Mouse (Mus musculus) large intestine, adult 2 months (tissue): ENCODE data around the gene Ccn2. TPM values are rescaled to one million over a fixed set of nuclear protein-coding genes. Genes with fewer than 3 reads are reported as not detected.

Experiments used
- DNase-seq: peaks from one replicate; pipeline ENCODE4 v3.0.0-alpha.2; 2012; ENCODE audit warnings: low read depth, low spot score
- WGBS: fragments of 180-500 bp; shearing (Covaris S2); methylation state at CpG from one replicate; pipeline ENCODE4 v1.1.7; 2018; 5-methylcytosine and 5-hydroxymethylcytosine counted together
- polyA plus RNA-seq: library from polyadenylated mRNA; depleted of rRNA; stranded (reverse); fragments of >200 nt; gene quantifications from 2 replicates; pipeline ENCODE4 v1.2.3, GENCODE M21; 2012; rRNA removed

Gene Ccn2
- polyA plus RNA-seq = 10.5 and 14.0 TPM in 2 replicates

GRCm38 (mm10) chr10:24595250-24596002 lies at the start of gene Ccn2:
Gene Ccn2, plus strand, starts transcription at chr10:24595442.
- DNase-seq = no peak
- WGBS = 1% methylated on average over 53 of the region's 53 CpGs

- DNase-seq = no peak
- WGBS = 87% methylated on average over 1 of the region's 1 CpGs
These were observed 42.4 kb upstream of the Ccn2 start for GRCm38 (mm10) chr10:24552870-24553269.

DNA sequence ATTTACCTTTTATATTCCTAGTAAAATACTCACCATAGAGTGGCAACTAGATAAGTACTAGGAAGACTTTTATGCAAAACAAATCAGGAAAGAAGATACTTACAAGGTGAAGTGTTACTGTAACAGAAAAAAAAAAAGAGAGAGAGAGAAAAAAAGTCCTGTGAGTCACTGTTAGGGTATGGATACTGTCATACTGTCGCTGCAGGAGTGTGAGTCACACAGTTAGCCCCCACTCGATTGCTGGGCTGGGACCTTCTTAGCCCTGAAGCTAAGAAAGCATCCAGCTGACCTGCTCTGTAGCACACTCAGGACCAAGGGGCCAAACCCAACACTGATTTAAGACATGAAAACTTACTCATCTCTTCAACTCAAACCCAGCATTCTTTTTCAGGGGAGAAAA lies 41.2 kb upstream of the Ccn2 start:
- 29% methylated on average over 2 of the region's 2 CpGs for WGBS
- no peak for DNase-seq

- WGBS = 87% methylated on average over 2 of the region's 2 CpGs
- DNase-seq = no peak
These were observed 36.9 kb upstream of the Ccn2 start for GRCm38 (mm10) chr10:24558366-24558765.

DNA sequence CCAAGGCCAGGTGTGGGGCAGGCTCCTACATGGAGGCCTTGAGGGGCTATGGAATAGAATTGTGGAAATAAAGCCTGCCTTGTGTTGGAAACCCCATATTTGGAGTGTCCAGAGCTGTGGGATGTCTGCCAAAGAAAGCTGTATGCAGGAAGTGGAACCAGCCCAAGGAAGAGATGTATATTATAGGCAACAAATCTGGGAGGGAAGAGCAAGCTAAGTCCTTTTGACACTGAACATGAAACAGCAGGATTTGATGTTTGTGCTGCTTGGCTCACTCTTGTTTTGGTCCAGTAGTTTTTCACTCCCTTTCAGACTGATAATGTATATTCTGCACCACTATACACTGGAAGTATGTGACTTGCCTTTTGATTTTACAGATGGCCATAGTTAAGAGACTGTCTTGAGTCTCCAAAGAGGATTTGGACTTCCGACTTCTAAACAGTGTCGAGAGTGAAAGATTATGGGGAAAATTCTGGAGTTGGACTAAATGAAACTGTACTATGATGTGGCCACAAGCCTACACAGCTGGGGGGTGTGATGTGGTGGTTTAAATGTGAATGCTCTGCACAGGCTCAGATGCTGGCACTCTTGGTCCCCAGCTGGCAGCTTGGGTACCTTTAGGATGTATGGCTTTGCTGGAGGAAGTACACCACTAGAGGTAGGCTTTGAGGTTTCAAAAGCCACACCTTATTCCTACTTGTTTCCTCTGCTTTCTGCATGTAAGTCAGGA lies 25.4 kb upstream of the Ccn2 start:
- 75% methylated on average over 2 of the region's 2 CpGs for WGBS
- no peak for DNase-seq

DNA sequence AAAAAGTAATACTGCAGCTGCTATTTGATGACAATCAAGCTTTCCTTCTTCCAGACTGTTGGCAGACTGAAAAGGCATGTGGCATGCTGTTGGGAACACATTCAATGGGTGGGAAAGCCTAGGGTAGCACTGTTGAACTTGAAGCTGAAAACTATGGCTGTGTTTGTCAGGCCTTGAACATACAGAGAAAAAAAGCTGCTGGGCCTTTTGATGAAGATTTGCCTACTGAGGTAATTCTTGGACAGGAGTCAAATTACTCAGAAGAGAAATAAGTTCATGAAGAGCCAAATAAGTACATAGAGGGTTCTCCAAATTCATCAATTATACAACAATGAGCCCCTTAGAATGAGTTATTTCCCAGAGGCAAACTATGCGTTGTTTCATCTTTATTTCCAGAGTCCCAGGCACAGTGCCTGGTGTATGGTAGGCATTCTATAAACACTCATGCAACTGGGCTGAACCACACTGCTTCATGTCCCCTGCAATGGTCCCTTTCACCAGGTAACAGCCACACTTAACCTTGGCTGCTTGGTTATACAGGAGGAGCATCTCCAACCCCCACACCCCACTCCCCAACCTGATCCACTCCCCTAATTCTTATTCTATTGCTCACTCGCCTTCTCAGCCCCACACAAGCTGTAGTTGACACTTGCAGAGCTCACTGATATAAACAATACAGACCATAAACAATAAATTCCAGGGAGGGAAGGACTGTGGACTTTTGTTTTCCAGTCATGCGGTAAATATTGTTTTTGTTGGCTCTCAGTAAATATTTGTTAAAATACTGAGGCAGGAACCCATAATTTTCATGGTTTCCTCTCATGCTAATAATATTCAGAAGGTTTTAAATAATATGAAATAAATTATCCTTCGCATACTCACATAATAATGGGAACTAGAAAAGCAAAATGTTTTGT lies 22.9 kb upstream of the Ccn2 start:
- no peak for DNase-seq
- 56% methylated on average over 4 of the region's 4 CpGs for WGBS

DNA sequence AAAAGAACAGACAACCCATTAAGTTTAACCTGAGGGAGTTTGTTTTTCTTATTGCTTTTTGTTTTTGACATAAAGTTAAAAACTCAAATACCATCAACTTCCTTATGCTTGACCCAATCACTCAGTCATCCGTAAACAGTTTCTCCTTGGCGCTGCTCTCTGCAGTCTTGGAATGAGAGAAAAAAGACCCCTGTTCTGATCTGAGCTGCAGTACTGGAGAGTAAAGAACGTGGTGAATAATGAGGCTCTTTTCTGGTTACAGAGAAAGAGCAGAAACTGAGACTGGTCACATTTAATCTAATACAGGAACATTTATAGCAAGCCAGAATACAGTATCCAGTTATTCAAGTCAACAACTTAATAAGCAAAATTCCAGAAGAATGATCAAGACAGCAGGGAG lies 21.8 kb upstream of the Ccn2 start:
- WGBS = 63% methylated on average over 3 of the region's 3 CpGs
- DNase-seq = no peak

DNA sequence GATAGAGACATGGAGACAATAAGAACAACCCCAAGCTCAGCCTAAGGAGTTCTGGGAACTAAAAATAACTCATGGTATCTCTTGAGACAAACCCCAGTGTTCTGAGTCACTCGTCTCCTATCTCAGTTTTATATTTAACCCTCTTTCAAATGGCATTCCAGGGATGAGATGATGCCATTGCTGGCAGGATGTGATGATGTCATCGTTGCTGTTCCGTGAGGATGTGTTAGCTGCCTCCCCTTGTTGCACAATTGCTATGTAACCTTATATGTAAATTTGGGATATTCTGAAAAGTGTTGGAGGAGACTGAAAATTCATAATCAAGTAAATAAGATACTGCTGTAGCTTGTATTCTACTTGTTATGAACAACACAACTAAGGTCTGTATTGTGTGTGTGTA lies 14.2 kb upstream of the Ccn2 start:
- no peak for DNase-seq

GRCm38 (mm10) chr10:24588824-24589223 lies 6.4 kb upstream of the Ccn2 start:
- DNase-seq = no peak
- WGBS = 81% methylated on average over 4 of the region's 4 CpGs

More for the DNA sequence above, 14.2 kb upstream of the Ccn2 start:
- WGBS = 72% methylated on average over 3 of the region's 3 CpGs

GRCm38 (mm10) chr10:24589238-24589637 lies 6.0 kb upstream of the Ccn2 start:
- whole genome bisulfite sequencing = 85% methylated on average over 9 of the region's 9 CpGs
- no peak for DNase-seq

DNA sequence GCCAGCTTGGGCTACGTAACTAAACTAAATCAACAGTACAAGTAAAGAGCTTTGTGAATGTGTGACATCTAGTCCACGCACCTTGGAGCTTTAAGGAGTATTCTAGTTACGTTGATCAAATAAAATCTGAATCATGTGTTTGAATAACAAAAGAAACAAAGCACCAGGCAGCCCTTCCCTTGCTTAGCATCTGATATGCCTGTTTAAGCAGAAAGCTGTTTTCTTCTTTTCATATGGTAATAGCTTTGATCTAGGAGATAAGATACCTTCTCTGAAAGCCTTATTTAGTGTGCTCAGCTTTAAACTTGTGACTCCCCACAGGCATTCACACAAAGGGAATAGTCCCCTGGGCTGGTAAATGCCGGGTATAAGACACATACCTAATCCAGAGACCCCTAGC lies 4.7 kb upstream of the Ccn2 start:
- DNase-seq = no peak
- 85% methylated on average over 4 of the region's 4 CpGs for WGBS

GRCm38 (mm10) chr10:24591136-24591535 lies 4.1 kb upstream of the Ccn2 start:
- 29% methylated on average over 4 of the region's 4 CpGs for WGBS
- DNase-seq = peak; percentile 53

DNA sequence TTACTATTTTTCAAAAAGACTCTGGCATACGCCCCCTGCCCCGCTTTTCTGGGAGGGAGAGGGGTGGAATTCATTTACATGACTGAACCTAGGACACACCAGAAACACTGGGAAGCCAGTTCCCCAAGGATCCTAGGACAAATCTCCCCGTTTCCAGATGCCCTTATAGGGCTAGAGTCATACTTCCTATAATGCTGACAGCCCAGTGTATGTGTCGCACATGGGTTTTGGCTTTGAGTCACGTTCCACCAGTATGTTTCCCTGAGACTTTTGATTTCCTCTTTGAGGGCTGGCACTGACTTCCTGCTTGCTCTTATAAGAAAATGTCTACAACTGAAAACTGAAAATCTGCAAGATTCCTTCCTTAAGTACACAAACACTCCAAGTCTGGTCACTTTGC lies 3.5 kb upstream of the Ccn2 start:
- 54% methylated on average over 5 of the region's 5 CpGs for WGBS
- DNase-seq = no peak

GRCm38 (mm10) chr10:24592318-24592717 lies 2.9 kb upstream of the Ccn2 start:
- 32% methylated on average over 2 of the region's 2 CpGs for WGBS
- DNase-seq = no peak

DNA sequence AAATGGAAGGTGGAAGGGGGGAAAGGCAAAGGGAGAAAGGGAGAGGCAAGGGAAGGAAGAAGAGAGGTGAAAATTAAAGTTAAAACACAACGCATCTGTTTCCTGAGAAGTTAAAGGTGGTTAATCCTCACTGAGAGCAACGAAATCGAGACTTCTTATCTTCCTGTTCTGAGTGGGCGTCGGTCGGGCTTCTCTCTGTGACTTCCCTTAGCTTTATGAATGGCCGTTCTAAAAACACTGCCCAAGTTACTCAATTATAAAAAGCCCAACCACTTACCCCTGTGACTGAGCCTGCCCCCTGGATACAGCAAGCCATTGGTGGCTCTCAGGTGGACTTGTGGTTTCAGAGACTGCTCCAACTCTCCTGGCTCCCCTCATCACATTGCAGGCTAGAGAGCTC lies 2.3 kb upstream of the Ccn2 start:
- no peak for DNase-seq
- 43% methylated on average over 7 of the region's 7 CpGs for WGBS

- DNase-seq = no peak
- WGBS = 85% methylated on average over 4 of the region's 4 CpGs
These were observed 1.7 kb upstream of the Ccn2 start for GRCm38 (mm10) chr10:24593556-24593955.

DNA sequence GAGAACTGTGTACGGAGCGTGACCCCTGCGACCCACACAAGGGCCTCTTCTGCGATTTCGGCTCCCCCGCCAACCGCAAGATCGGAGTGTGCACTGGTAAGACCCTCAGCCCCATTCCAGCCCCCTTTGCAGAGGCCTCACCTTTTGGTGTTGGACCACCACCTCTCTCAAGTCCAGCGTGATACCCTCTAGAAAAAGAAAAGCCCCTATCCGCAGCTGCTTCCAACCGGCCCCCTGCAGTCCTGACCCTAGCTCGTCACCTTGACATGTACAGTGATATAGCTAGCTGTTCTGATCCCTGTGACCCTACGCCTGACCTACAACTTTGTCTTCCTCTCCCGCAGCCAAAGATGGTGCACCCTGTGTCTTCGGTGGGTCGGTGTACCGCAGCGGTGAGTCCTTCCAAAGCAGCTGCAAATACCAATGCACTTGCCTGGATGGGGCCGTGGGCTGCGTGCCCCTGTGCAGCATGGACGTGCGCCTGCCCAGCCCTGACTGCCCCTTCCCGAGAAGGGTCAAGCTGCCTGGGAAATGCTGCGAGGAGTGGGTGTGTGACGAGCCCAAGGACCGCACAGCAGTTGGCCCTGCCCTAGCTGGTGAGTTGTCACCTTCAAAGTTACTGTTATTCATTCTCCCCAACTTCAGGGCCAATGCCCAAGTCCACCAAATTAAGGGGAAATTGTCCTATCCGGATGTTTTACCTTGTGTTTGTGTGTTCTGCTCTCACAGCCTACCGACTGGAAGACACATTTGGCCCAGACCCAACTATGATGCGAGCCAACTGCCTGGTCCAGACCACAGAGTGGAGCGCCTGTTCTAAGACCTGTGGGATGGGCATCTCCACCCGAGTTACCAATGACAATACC lies 994 bp downstream of the Ccn2 start:
- DNase-seq = no peak
- 32% methylated on average over 31 of the region's 31 CpGs for WGBS

DNA sequence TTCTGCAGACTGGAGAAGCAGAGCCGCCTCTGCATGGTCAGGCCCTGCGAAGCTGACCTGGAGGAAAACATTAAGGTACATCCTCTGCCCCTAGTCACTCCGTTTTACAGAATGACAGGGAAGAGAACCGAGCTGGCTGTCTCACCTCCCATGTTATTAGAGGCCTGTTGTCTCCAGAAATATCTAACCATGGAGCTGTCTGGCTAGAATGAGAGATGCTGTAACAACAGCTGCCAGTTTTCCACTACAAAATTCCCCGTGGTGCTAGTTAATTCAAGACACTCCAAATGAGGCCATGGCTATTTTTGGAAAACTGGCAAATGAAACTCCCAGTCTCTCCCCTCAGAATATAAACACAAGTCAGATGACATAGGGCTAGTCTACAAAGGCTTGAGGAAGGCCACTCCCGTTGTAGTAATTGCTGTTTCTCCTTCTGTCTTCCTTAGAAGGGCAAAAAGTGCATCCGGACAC lies 1.7 kb downstream of the Ccn2 start:
- DNase-seq = no peak
- 57% methylated on average over 7 of the region's 7 CpGs for WGBS

DNA sequence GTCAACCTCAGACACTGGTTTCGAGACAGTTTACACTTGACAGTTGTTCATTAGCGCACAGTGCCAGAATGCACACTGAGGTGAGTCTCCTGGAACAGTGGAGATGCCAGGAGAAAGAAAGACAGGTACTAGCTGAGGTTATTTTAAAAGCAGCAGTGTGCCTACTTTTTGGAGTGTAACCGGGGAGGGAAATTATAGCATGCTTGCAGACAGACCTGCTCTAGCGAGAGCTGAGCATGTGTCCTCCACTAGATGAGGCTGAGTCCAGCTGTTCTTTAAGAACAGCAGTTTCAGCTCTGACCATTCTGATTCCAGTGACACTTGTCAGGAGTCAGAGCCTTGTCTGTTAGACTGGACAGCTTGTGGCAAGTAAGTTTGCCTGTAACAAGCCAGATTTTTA lies 2.5 kb downstream of the Ccn2 start:
- 76% methylated on average over 4 of the region's 4 CpGs for WGBS
- DNase-seq = no peak
